Mouse (Mus musculus) G1E (cell line): Measurements from ENCODE around the gene Efcab2.

Experiments
- CTCF ChIP-seq: IDR thresholded peaks from 2 replicates; pipeline ENCODE4 v1.5.1; 2012; ENCODE audit warnings: low read depth, low read length, inconsistent platforms, mixed read lengths
- POLR2AphosphoS5 ChIP-seq: IDR thresholded peaks from 2 replicates; pipeline ENCODE4 v1.6.1; 2012; ENCODE audit warnings: low read depth, low read length, inconsistent platforms; ENCODE audit not compliant: insufficient replicate concordance

GRCm38 (mm10) chr1:178360702-178361101, 45.2 kb upstream of the Efcab2 start:
- TF ChIP-seq CTCF (no peak), POLR2AphosphoS5 (no peak)
